In genomic region chr11:119912845-119913244, GRCm38 (mm10) we compare ENCODE assay signal across 8 mouse cellular contexts. TPM values are rescaled to one million over a fixed set of nuclear protein-coding genes. Genes with fewer than 3 reads are reported as not detected.
DNase-seq lines count a peak whose midpoint lies in the region; ATAC-seq and TF ChIP-seq lines count a peak whose summit lies in the region.

No protein-coding gene starts in this region.

- H3K4me1 ChIP-seq in kidney, embryonic 14.5 days (ENCODE audit: control insufficient read depth, insufficient read depth, low read length), result peaks cover 35% of the 10 kb centered on the region
- peaks cover 24% of the 10 kb centered on the region for H3K4me1 ChIP-seq in brown adipose tissue, adult 24 weeks (ENCODE audit: control insufficient read depth, insufficient read depth, insufficient read length, low read length)
- peaks cover 15% of the 10 kb centered on the region for H3K4me1 ChIP-seq in hindbrain, postnatal 0 days (ENCODE audit: insufficient read depth, low read length)
- peaks cover 27% of the 10 kb centered on the region for H3K4me1 ChIP-seq in midbrain, embryonic 14.5 days (ENCODE audit: control insufficient read depth, insufficient read depth, low read length)

- WGBS in kidney, embryonic 14.5 days, result 6% methylated on average over 7 of the region's 7 CpGs
- 7% methylated on average over 7 of the region's 7 CpGs for WGBS in hindbrain, postnatal 0 days
- WGBS in midbrain, embryonic 14.5 days, result 7% methylated on average over 7 of the region's 7 CpGs

- no peak for ATAC-seq in kidney, embryonic 14.5 days (ENCODE audit: low FRiP score, low TSS enrichment)
- no peak for ATAC-seq in hindbrain, postnatal 0 days
- no peak for ATAC-seq in midbrain, embryonic 14.5 days (ENCODE audit: low FRiP score, low TSS enrichment)

- DNase-seq in kidney, adult 18-20 months, result no peak
- DNase-seq in hindbrain, postnatal 0 days (ENCODE audit: low spot score), result peak; percentile 27
- DNase-seq in midbrain, embryonic 14.5 days, result peak; percentile 59
- no peak for DNase-seq in left cerebral cortex, adult 11 months (ENCODE audit: low spot score)
- no peak for DNase-seq in layer of hippocampus, adult 8-10 months (ENCODE audit: low spot score in 2 of 2)
- DNase-seq in gastrocnemius, adult 18-20 months (ENCODE audit: low spot score), result no peak

- H3K4me3 ChIP-seq in kidney, embryonic 14.5 days (ENCODE audit: low read length), result peak overlapping the region; percentile 98
- H3K4me3 ChIP-seq in brown adipose tissue, adult 24 weeks (ENCODE audit: insufficient read depth, low read depth, low read length), result peak overlapping the region; percentile 75
- peak overlapping the region; percentile 89 for H3K4me3 ChIP-seq in hindbrain, postnatal 0 days (ENCODE audit: low read length)
- peak overlapping the region; percentile 93 for H3K4me3 ChIP-seq in midbrain, embryonic 14.5 days (replicated peaks; ENCODE audit: low read depth, low read length)

- peaks cover 20% of the 10 kb centered on the region for H3K36me3 ChIP-seq in kidney, embryonic 14.5 days (ENCODE audit: control insufficient read depth, insufficient read depth, low read length)
- peaks cover 11% of the 10 kb centered on the region for H3K36me3 ChIP-seq in hindbrain, postnatal 0 days (ENCODE audit: insufficient read depth, low read length)
- peaks cover 22% of the 10 kb centered on the region for H3K36me3 ChIP-seq in midbrain, embryonic 14.5 days (ENCODE audit: control insufficient read depth, insufficient read depth, low read length)

- H3K4me2 ChIP-seq in kidney, embryonic 14.5 days (replicated peaks; ENCODE audit: low read depth, low read length), result peak overlapping the region; percentile 93
- peak overlapping the region; percentile 82 for H3K4me2 ChIP-seq in hindbrain, postnatal 0 days (ENCODE audit: low read depth, low read length)
- peak overlapping the region; percentile 99 for H3K4me2 ChIP-seq in midbrain, embryonic 14.5 days (ENCODE audit: low read length)

- H3K9me3 ChIP-seq in kidney, embryonic 14.5 days (ENCODE audit: control insufficient read depth, low read length), result no peaks in the 10 kb centered on the region
- H3K9me3 ChIP-seq in hindbrain, postnatal 0 days (ENCODE audit: low read length), result no peaks in the 10 kb centered on the region
- no peaks in the 10 kb centered on the region for H3K9me3 ChIP-seq in midbrain, embryonic 14.5 days (ENCODE audit: control insufficient read depth, low read length)

- peak overlapping the region; percentile 97; the same call in 1 of the 2 replicates for H3K9ac ChIP-seq in kidney, embryonic 14.5 days (ENCODE audit: low read depth, low read length)
- H3K9ac ChIP-seq in hindbrain, postnatal 0 days (replicated peaks; ENCODE audit: low read length), result peak overlapping the region; percentile 95
- H3K9ac ChIP-seq in midbrain, embryonic 14.5 days (replicated peaks; ENCODE audit: low read length), result peak overlapping the region; percentile 91

- H3K27ac ChIP-seq in kidney, embryonic 14.5 days (ENCODE audit: low read depth, low read length), result no peak overlapping the region
- no peak overlapping the region for H3K27ac ChIP-seq in brown adipose tissue, adult 24 weeks (replicated peaks; ENCODE audit: low read depth, low read length)
- peak overlapping the region; percentile 82 for H3K27ac ChIP-seq in hindbrain, postnatal 0 days
- peak overlapping the region; percentile 78; the same call in 1 of the 2 replicates for H3K27ac ChIP-seq in midbrain, embryonic 14.5 days (replicated peaks; ENCODE audit: low read depth, low read length)

- H3K27me3 ChIP-seq in kidney, embryonic 14.5 days (ENCODE audit: control insufficient read depth, insufficient read depth, low read length), result no peaks in the 10 kb centered on the region
- H3K27me3 ChIP-seq in hindbrain, postnatal 0 days (ENCODE audit: insufficient read depth, low read length), result no peaks in the 10 kb centered on the region
- H3K27me3 ChIP-seq in midbrain, embryonic 14.5 days (ENCODE audit: control insufficient read depth, insufficient read depth, low read length), result no peaks in the 10 kb centered on the region

- no peak for TF ChIP-seq CTCF in hindbrain, postnatal 0 days (IDR thresholded peaks at IDR 0.05; ENCODE audit: low read depth)

RNA-seq across cellular contexts. Expression of gene Chmp6, which starts 0.4 kb away (rescaled TPM):
- 87.1 and 94.0 TPM in 2 replicates for polyA plus RNA-seq in kidney, embryonic 14.5 days (2014; fragmentation: Nextera tagmentation; extraction: Ambion mirVana)
- 18.2 and 22.0 TPM in 2 replicates for polyA plus RNA-seq in brown adipose tissue, adult 24 weeks (2012; ENCODE audit: insufficient read depth, insufficient read length, missing spikeins)
- total RNA-seq in hindbrain, postnatal 0 days (2014; rRNA removed), result 102 and 117 TPM in 2 replicates
- polyA plus RNA-seq in hindbrain, postnatal 0 days (2015; fragmentation: Nextera tagmentation; extraction: Ambion mirVana), result 115 and 118 TPM in 2 replicates
- polyA plus RNA-seq in midbrain, embryonic 14.5 days (2014; fragmentation: Nextera tagmentation; extraction: Ambion mirVana), result 100 and 104 TPM in 2 replicates
- 10 to 100 TPM; 31.5 to 39.5 (median 37.3) TPM for total RNA-seq in layer of hippocampus, adult 8-10 months (2022)
- 10 to 100 TPM; 32.7 to 33.3 TPM for total RNA-seq in gastrocnemius, adult 18-20 months (2021)

RNA-seq across cellular contexts. Expression of gene Baiap2, which starts 29.7 kb away (rescaled TPM):
- 15.7 and 18.2 TPM in 2 replicates for polyA plus RNA-seq in kidney, embryonic 14.5 days (2014; fragmentation: Nextera tagmentation; extraction: Ambion mirVana)
- 2.7 and 5.5 TPM in 2 replicates for polyA plus RNA-seq in brown adipose tissue, adult 24 weeks (2012; ENCODE audit: insufficient read depth, insufficient read length, missing spikeins)
- total RNA-seq in hindbrain, postnatal 0 days (2014; rRNA removed), result 45.9 and 62.4 TPM in 2 replicates
- polyA plus RNA-seq in hindbrain, postnatal 0 days (2015; fragmentation: Nextera tagmentation; extraction: Ambion mirVana), result 30.8 and 31.5 TPM in 2 replicates
- polyA plus RNA-seq in midbrain, embryonic 14.5 days (2014; fragmentation: Nextera tagmentation; extraction: Ambion mirVana), result 11.0 and 11.2 TPM in 2 replicates
- total RNA-seq in layer of hippocampus, adult 8-10 months (2022), result 100 to 1,000 TPM; 170 to 244 (median 215) TPM
- 1 to 10 TPM; 1.1 to 1.9 TPM for total RNA-seq in gastrocnemius, adult 18-20 months (2021)

Comparison
In these comparisons a context has a peak if more than half of its experiments do, and no peak if none do; other contexts are left out.
1. H3K27ac ChIP-seq: peak in hindbrain, postnatal 0 days (single experiment) and midbrain, embryonic 14.5 days (single experiment); none in kidney, embryonic 14.5 days (single experiment) and brown adipose tissue, adult 24 weeks (single experiment).
2. DNase-seq: peak in hindbrain, postnatal 0 days (single experiment) and midbrain, embryonic 14.5 days (single experiment); none in kidney, adult 18-20 months (single experiment), left cerebral cortex, adult 11 months (single experiment), layer of hippocampus, adult 8-10 months (0 of 2) and gastrocnemius, adult 18-20 months (single experiment).
3. Peak in every context shown above with its lines, with median percentiles within 50 percentile points of each other: H3K4me2 ChIP-seq, H3K4me3 ChIP-seq and H3K9ac ChIP-seq.